Mouse (Mus musculus): ENCODE data around the gene Slc26a8.
"Not testable (repeated sequence)": the region's sequence is repeated elsewhere in the genome, so short reads cannot be mapped to it uniquely, and the experiment has no call there.

The Slc26a8 gene

DNA sequence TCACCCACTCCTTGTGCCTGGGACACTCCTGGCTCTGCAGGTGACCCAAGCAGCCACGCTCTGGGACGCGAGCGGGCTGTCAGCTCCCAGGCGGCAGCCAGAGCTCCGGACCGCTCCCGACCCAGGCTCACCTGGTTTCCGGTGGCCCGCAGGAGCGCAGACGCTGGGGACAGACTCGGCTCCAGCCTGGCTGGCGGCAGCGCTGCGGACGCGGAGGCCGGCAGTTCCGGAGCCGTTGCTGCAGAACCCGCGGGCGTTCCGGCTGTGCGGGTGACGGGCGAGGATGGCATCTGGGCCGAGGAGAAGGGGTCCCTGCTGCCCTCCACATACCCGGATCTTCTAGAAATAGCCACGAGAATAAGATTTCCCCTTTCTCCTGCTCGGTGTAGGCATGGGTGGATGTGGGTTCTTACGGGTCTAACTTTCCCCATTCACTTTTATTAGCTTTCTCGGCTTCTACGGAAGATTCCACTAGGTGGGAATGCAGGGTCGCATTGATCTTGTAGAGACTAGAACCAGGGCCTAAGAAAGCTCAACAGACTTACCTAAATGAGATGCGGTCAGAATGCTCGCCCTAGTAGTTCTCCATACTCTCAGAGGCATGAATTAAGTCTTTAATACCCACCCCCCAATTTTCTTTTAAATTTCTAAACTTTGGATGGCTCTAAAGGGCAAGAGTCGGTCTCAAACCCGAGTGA lies at the start of gene Slc26a8:
Slc26a8 (minus strand) TSS at position 648 of the 698 bp plus-strand sequence.
- DNase-seq (ENCODE audit: low read depth in 2 of 2, low spot score in 2 of 2): no peak

DNA sequence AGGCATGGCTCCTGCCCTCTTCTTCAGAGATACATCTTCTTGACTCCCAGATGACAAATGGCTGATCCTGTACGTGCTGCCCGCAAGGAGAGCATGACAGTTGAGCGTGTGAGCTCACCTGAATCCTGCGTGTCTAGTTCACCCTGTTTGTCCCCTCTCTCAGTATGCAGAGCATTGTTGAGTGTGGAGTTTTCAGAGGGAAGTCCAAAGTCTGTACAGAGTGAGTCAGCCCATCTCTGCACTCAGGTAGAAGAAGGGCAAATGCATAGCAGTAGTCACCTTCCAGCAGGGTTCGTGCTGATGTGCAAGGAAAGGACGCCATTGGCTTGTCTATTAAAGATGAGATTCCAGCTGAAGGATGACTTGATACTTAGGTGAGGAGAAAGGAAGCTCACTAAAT lies 49.2 kb upstream of the Slc26a8 start:
- DNase-seq (ENCODE audit: low read depth in 2 of 2, low spot score in 2 of 2): no peak

DNA sequence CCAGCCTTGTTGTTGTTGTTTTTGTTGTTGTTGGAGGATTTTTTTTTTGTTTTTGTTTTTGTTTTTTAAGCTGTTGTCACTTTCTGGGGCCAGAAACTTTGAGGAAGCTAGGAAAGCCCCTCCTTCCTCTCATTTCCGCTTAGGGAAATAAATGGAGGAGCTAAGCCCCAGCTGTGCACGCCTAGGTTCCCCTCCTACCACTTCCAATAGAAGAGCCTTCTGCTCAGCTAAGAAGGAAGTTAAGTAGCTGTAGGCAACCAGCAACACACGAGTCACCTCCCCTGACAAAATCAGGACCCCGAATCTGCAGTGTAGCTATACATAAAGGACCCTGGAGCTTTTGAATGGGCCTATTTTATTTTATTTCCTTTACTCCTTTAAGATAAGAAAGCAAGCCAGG lies 47.9 kb upstream of the Slc26a8 start:
- DNase-seq (ENCODE audit: low read depth in 2 of 2, low spot score in 2 of 2): no peak

DNA sequence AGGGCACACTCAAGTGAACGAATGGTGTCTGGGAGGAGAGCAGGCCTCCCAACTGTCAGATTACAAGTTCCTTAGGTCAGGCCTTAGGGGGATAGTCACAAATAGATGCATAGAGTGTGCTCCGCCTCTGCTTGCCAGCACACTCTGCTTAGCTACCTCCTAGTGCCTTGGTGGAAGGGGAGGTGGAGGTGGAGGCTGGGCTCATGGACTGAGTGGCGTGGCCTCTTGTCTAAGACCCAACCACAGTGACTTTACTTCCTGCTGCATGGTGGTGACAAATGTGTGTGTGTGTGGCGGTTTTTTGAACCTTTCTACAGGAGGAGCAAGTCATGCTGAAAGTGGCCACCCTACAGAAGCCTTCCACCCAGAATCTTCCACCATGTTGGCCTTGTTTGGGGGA lies 46.5 kb upstream of the Slc26a8 start:
- DNase-seq (ENCODE audit: low read depth in 2 of 2, low spot score in 2 of 2): no peak

DNA sequence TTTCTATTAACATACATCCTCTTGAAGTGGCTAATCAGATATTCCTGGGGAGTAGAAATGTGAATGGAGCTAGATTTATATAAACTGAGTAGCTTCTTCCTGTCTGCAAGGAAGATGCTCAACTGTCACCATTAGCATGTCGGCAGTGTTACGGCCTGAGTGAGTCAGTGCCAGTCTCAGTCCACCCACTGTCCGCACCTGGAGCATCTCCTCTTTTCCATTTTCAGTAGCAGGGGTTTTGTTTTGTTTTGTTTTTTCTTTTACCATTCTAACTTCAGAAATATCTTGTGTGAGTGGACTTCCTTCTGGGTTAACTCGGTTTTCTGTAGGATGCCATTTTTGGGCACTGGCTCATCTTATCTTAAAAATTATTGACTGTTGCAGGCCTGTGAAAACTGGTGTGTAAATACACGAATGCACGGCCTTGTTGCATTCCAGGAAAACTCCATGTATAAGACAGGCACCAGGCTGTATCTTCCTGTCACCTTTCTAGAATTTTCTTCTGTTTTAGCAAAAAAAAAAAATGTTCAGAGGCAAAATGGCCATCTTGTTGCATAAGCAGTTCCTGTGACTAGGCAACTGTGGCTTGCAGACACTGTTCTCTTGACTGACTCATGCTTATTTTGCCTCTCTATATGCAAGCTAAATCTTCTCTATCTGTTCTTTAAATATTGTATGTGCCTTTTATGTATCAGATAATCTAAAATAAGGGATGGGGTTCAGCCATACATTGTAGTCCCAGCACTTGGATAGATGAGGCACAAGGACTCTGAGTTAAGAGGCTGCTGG lies 45.5 kb upstream of the Slc26a8 start:
- DNase-seq (ENCODE audit: low read depth in 2 of 2, low spot score in 2 of 2): no peak

DNA sequence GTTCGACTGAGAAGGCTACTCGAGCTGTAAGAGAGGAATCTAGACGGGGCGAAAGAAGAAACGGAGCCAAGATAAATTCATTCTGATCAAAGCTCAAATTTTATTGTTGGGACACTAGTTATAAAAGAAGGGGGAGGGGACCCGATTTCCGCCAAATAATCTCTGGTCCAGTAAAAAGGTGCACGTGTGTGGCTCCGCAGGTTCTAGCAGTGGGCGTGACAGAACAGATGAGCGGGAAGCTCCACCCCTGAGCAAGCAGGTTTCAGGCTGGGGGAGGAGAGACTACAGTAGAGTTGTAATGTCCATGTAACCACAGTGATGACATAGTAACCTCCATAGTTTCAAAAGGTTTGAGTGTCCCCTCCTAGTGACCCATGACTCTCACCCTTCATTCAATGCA lies 37.5 kb upstream of the Slc26a8 start:
- DNase-seq (ENCODE audit: low read depth in 2 of 2, low spot score in 2 of 2): not testable (repeated sequence)

DNA sequence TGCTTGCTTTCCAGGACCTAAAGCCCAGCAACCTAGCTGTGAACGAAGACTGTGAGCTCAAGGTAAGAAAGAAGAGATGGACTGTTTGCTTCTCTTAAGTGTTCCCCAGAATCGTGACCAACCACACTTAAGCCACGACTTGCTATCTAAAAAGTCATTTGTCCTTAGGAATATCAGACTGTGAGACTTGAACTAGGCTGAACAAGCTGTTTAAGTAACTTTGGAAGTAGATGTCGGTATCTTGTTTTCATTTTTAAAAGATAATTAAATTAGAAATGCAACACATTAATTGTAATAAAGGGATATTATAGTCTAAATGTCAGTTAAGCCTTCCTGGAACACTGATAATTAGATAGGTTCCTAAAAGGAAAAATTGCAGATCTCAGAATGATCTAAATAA lies 35.8 kb upstream of the Slc26a8 start, which contains the start of gene AC170998.1:
AC170998.1 (plus strand) TSS at position 301 of the 400 bp plus-strand sequence.
- DNase-seq (ENCODE audit: low read depth in 2 of 2, low spot score in 2 of 2): no peak

DNA sequence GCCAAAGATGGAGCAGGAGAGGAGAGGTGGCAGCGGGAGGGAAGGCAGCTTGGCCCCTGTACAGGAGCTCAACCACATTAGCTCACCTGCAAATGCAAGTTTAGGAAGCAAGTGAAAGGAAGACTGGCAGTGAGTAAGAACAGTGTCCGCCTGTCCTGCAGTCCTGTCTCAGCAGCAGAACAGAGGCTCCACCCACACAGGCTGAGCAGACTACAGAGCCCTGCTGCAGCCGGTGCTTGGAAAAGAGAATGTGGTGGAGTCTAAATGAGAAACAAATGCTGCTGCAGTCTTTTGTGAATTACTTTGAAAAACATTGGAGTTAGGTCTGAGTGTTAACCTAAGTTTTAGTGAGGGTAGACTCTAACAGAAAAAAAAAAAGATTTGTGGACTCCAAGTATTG lies 27.5 kb upstream of the Slc26a8 start:
- no peak for DNase-seq (ENCODE audit: low read depth in 2 of 2, low spot score in 2 of 2)

DNA sequence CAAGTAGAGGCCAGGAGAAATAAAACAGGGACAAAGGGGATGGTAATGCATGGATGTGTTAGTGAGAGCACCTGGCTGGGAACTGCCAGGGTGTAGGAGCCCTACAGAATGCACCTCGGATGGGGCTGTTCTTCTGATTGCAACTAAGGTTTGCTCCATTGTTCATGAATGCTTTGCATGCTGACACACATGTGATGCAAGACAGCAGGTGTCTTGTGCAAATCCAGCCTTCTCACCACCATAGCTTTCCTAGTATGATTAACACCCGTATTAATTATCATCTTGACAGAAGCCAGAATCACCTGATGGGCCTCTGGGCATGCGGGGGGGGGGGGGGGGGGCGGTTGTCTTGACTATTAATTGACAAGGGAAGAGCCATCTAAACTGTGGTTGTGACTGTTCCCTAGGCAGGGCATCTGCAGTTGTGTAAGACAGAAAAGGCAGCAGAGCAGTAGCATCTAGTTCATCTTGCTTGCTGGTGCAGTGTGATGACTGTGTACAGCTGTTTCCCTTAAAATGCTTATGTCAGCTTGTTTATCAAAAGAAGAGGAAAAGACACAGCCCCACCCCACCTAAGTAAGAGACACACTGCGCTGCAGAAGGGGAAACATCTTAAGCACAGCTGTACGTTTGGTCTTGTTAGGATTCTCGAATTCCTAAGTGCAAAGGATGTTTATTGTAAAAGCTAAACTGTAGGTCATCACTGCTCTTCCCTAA lies 26.0 kb upstream of the Slc26a8 start:
- no peak for DNase-seq (ENCODE audit: low read depth in 2 of 2, low spot score in 2 of 2)

DNA sequence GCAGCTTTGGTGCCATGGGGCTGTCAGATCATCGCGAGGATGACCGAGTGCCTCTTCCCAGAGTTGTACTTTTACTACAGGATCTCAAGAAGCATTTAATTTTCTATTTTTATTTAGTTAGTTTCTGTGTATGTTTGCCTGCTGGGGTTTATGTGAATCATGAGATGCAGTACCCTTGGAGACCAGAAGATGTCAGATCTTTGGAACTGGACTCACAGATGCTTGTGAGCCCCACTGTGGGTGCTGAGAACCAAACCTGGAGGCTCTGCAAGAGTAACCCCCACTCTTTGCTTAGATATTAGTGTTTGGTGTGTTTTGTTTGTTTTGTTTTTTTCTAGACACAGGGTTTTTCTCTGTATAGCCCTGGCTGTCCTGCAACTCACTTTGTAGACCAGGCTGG lies 24.0 kb upstream of the Slc26a8 start:
- DNase-seq (ENCODE audit: low read depth in 2 of 2, low spot score in 2 of 2): no peak

DNA sequence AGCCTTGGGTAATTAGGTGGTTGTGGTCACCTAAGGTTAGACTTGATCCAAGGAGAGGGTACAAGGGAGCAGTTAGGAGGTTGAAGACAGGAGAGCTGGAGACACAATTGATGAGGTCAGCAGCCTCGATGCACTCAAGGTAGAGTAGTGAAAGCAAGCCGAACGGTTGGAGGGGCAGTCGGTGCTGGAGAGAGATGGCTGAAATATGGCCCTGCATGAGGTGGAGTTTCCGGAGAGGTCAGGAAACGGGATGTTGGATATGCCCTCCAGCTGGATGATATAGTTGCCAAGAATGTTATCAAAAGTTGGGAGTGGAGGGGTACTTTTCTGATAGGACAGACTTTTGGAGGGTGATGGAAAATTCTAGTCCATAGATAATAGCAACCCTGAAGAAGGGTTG lies 22.3 kb upstream of the Slc26a8 start:
- DNase-seq (ENCODE audit: low read depth in 2 of 2, low spot score in 2 of 2): no peak

DNA sequence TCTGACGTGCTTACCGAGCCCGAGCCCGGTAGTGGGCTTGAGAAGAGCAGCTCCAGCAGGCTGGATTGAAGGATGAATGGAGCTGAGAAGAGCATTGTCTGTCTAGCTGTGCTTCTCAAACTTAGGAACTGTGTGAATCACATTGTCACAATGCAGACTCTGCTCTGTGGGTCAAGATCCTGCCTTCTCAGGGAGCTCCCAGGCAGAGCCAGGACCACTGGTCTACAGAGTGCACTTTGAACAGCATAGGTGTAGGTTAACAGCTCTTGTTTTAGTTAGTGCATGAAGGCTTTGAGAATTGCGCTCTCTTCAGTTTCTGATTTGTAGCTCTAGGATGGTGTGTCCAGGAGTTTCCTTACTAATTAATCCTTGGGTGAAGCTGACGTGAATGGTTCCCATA lies 21.2 kb upstream of the Slc26a8 start:
- DNase-seq (ENCODE audit: low read depth in 2 of 2, low spot score in 2 of 2): no peak

DNA sequence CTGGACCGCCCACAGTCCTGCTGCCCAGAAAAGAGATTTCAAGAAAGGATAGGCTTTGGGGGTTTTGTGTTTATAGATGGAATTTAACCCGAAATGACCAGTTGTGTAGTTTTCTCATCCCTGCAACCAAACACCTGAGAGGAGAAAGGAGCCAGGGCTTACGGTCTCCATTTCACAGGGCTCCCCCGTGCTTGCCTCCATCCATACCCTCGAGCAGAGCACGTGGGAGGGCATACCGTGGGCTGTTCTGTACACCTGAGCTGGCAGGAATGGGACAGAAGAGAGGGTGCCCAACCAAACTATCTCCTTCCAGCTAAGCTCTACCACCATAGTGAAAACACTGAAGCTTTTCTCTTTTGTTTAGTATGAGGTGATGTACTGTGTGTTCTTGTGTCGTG lies 20.3 kb upstream of the Slc26a8 start:
- DNase-seq (ENCODE audit: low read depth in 2 of 2, low spot score in 2 of 2): no peak

DNA sequence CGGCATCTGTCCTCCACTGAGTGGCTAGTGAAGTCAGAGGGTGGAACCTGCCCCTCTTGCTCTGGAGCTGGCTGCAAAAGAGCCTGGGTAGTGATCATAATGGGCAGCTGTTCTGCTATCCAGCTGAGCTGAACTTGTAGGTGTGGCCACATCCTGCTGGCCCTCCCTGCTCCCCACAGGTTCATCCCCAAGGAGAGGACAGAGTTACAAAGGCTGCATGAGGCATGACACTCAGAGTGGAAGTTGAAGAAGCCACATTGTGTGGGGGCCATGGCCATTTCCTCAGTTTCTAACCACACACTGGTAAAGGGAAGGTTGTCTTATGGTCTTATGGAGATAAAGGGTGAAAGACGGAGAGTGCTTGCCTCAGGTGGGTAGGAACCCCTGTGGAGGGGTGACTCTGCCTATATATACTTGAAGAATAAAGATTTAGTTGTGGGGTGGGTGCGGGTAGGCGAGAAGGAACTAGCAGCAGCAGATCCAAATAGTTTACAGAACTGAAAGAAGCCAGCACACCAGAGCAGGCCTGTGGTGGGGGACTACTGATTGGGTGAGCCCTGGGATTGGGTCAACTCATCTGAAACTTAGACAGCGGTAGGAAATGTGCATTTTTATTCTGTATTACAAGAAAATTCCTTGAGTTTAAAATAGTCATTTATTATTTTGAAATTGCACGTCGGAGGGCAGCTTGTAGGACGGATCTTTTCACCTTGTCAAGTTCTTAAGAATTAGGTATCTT lies 19.7 kb upstream of the Slc26a8 start:
- DNase-seq (ENCODE audit: low read depth in 2 of 2, low spot score in 2 of 2): no peak

DNA sequence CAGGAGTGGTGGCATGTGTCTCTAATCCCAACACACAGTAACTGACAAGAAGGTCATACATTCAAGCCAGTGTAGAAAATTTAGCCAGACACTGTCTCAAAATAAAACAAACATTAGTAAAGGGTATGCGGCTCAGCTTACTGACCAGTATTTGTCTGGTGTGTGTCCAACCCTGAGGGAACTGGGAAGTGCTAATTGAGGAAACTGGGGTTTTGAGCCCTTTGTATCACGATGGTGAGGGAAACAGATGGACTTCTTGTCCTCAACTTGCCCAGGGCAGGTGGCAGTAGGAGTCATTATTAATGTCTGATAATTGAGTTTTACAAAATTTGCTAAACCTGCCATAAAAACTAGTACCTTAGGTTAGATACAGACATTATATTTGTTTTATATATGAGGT lies 19.0 kb upstream of the Slc26a8 start:
- no peak for DNase-seq (ENCODE audit: low read depth in 2 of 2, low spot score in 2 of 2)

DNA sequence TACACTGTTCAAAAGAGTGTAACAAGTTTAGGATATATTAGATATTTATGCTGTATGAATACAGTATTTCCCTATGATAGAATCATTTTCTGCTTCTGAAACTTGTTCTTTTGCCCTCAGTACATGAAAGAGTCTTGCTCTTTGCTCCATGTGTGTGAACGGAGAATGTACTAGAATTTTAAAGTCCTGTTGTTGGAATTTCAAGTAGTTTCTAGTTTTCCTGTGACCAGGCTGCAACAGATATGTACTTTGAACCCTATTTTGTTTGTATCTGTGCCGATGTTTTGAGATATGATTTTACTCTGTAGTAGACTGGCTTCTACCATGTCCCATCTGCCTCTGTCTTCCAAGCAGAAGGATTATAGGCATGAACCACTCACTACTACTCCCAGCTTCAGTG lies 17.8 kb upstream of the Slc26a8 start:
- no peak for DNase-seq (ENCODE audit: low read depth in 2 of 2, low spot score in 2 of 2)

DNA sequence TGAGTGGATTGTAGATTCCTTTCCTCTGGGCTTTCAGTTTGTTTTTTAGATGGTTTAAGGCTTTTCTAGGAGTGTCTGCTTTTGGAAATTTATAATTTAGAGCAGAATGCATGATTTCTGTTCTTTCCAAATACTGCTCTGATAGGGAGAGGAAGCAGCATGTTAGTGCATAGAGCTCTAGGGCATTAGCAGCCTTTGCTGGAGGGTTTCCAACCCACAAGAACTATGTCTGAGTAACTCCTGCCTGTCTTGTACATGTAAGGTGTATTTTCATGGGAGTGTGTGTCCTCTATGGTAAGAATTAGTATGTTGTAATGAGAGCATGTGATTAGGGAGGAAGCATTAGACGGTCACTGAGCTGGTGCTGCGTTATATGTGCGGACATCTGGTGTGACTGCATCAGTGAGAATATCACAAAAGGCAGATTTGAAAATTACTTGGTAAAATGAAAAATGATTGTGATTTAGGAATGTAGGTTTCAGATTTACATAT lies 17.1 kb upstream of the Slc26a8 start:
- no peak for DNase-seq (ENCODE audit: low read depth in 2 of 2, low spot score in 2 of 2)

DNA sequence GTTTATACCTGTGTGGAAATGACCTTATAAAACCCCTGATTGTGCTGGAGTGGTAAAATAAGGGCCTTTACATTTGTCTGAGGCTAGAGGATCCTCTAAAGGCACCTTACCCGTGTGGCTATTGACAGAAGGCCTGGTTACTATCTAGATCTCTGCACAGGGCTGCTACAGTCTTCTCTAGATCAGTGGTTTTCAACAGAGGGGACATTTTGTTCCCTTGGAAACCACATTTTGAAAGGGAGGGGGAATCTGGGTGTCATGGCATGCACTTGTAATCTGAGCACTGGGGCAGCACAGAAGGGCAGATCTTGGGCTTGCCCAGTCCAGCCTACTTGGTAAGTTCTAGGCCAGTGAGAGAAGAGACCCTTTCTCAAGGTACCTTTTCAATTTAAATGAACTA lies 16.7 kb upstream of the Slc26a8 start:
- no peak for DNase-seq (ENCODE audit: low read depth in 2 of 2, low spot score in 2 of 2)

DNA sequence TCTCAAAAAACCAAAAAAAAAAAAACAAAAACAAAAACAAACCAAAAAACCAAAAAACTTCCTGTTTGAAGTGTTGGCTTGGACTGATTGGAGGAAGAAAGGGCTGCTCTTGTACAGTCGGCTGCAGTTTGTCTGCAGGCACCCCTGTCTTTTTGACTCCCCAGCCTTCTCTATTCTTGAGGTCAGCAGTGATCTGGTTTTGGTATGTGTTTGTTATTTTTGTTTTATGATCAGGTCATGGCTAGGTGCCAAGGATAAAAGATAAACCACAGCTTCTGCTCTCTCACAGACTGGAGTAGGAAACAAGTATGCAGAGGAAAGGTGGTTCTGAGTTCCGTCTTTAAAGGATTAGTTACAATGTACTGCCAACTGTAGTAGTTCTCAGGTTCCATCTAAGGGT lies 12.6 kb upstream of the Slc26a8 start:
- no peak for DNase-seq (ENCODE audit: low read depth in 2 of 2, low spot score in 2 of 2)

DNA sequence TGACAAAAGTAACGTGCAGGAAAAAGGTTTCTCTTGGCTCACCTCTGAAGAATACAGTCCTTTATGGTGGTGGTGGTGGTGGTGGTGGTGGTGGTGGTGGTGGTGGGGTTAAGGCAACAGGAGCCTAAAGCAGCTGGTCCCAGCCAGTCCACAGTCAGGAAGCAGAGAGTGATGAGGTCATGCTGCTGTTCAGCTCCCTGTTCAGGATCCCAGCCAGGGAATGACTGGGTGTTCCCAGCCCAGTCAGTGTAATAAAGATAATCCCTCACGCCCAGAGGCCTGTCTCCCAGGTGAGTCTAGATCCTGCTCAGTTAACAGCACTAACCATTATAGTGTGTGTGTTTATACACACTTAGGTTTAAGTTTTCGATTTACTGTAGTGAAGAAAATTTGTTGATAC lies 11.7 kb upstream of the Slc26a8 start:
- no peak for DNase-seq (ENCODE audit: low read depth in 2 of 2, low spot score in 2 of 2)

DNA sequence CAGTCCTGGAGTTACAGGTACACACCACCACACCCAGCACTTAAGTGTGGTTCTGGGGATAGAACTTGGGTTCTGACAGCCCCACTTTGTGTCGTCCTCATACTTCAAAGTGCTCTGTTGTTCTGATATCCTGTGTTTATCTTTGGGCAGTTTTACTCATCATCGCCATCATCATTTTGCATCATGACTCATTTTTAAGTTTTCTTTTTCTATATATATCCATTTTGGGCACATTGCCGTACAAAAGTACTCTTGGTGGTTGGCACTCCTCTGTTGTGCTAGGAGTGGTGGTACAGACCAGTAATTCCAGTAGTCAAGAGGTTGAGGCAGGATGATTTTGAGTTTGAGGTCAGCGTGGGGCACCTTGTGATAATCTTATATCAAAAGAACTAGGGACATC lies 11.1 kb upstream of the Slc26a8 start:
- DNase-seq (ENCODE audit: low read depth in 2 of 2, low spot score in 2 of 2): no peak

Measured in CD8-positive naive resting alpha-beta T cell, adult 2 months (primary cell).